In genomic region chr2:32896507-32897147, GRCm38 (mm10) we compare ENCODE assay signal across 9 mouse cellular contexts. TPM values are rescaled to one million over a fixed set of nuclear protein-coding genes. Genes with fewer than 3 reads are reported as not detected.
DNase-seq lines count a peak whose midpoint lies in the region; ATAC-seq and TF ChIP-seq lines count a peak whose summit lies in the region.
"Had no signal": no experiment of that assay in that cellular context is flagged by ENCODE, and none has a peak within 500 bp of the region (broad histone marks: within the 10 kb centered on the region; RNA-seq: fewer than 3 reads in every experiment).

No protein-coding gene starts in this region.

- intact Hi-C loops in heart, postnatal 10 days (cut with DNase I): no loop called here

- TF ChIP-seq POLR2A in lung, adult 2 months (IDR thresholded peaks at IDR 0.05; ENCODE audit: borderline replicate concordance, extremely low read depth, low read depth, low read length): no peak
- TF ChIP-seq POLR2A in small intestine, adult 2 months (IDR thresholded peaks at IDR 0.05; ENCODE audit: low read depth, low read length): no peak

- H3K27me3 ChIP-seq in heart, embryonic 11.5 days (ENCODE audit: control insufficient read depth, insufficient read depth, low read length): no peaks in the 10 kb centered on the region
- no peaks in the 10 kb centered on the region for H3K27me3 ChIP-seq in lung, postnatal 0 days (replicated peaks; ENCODE audit: insufficient read depth, low read length)
- H3K27me3 ChIP-seq in forebrain, embryonic 16.5 days (replicated peaks; ENCODE audit: control insufficient read depth, insufficient read depth, low read length): no peaks in the 10 kb centered on the region
- no peaks in the 10 kb centered on the region for H3K27me3 ChIP-seq in small intestine, adult 2 months (ENCODE audit: control insufficient read depth, insufficient read depth, low read length)
- H3K27me3 ChIP-seq: limb, embryonic 12.5 days had no signal

- H3K9ac ChIP-seq in heart, embryonic 11.5 days (ENCODE audit: low read depth, low read length): peak overlapping the region; percentile 4; the same call in 1 of the 2 replicates
- H3K9ac ChIP-seq in lung, postnatal 0 days (replicated peaks; ENCODE audit: low read depth): no peak overlapping the region
- no peak overlapping the region for H3K9ac ChIP-seq in forebrain, embryonic 16.5 days (replicated peaks; ENCODE audit: low read depth, low read length)
- H3K9ac ChIP-seq: limb, embryonic 12.5 days had no signal

- H3K4me1 ChIP-seq in heart, embryonic 11.5 days (ENCODE audit: control insufficient read depth, insufficient read depth, low read length): peaks cover 38% of the 10 kb centered on the region
- peaks cover 24% of the 10 kb centered on the region for H3K4me1 ChIP-seq in lung, postnatal 0 days (ENCODE audit: insufficient read depth, low read depth, low read length)
- peaks cover 68% of the 10 kb centered on the region for H3K4me1 ChIP-seq in lung, adult 2 months (ENCODE audit: control insufficient read depth, insufficient read depth, low read length)
- H3K4me1 ChIP-seq in forebrain, embryonic 16.5 days (replicated peaks; ENCODE audit: control insufficient read depth, insufficient read depth, low read length): peaks cover 19% of the 10 kb centered on the region
- peaks cover 53% of the 10 kb centered on the region for H3K4me1 ChIP-seq in small intestine, adult 2 months (ENCODE audit: control insufficient read depth, insufficient read depth, insufficient read length, low read length)

- no peak for DNase-seq in heart, postnatal 10 days
- no peak for DNase-seq in lung, postnatal 0 days (ENCODE audit: low spot score)
- DNase-seq in lung, adult 2 months: no peak
- DNase-seq in layer of hippocampus, postnatal 25 days (ENCODE audit: extremely low spot score in 1 of 2, low spot score in 1 of 2): no peak
- no peak for DNase-seq in spleen, adult 12 weeks (ENCODE audit: low spot score)

- H3K4me3 ChIP-seq in heart, embryonic 11.5 days (ENCODE audit: low read depth, low read length): no peak overlapping the region
- H3K4me3 ChIP-seq in lung, postnatal 0 days (ENCODE audit: low read depth, low read length): no peak overlapping the region
- no peak overlapping the region for H3K4me3 ChIP-seq in lung, adult 2 months (replicated peaks; ENCODE audit: extremely low read depth, low read depth, low read length)
- no peak overlapping the region for H3K4me3 ChIP-seq in forebrain, embryonic 16.5 days (replicated peaks; ENCODE audit: low read length)
- no peak overlapping the region for H3K4me3 ChIP-seq in small intestine, adult 2 months (ENCODE audit: low read depth, low read length)
- H3K4me3 ChIP-seq: limb, embryonic 12.5 days had no signal

- no peak overlapping the region for H3K27ac ChIP-seq in heart, embryonic 11.5 days (ENCODE audit: low read depth, low read length)
- H3K27ac ChIP-seq in lung, postnatal 0 days (ENCODE audit: low read length): peak overlapping the region; percentile 70
- H3K27ac ChIP-seq in forebrain, embryonic 16.5 days (ENCODE audit: low read length): 0 out of 2 replicates have a peak overlapping the region, but pooled peaks have one; percentile 4
- peak overlapping the region; percentile 51 for H3K27ac ChIP-seq in small intestine, adult 2 months (ENCODE audit: insufficient read depth, low read depth, low read length)

- 50% methylated on average over 10 of the region's 10 CpGs for WGBS in heart, embryonic 11.5 days (ENCODE audit: insufficient replicate concordance)
- 49% methylated on average over 10 of the region's 10 CpGs for WGBS in lung, postnatal 0 days
- WGBS in lung, adult 2 months: 58% methylated on average over 10 of the region's 10 CpGs
- 45% methylated on average over 10 of the region's 10 CpGs for WGBS in forebrain, embryonic 16.5 days
- 55% methylated on average over 10 of the region's 10 CpGs for WGBS in small intestine, adult 2 months

- TF ChIP-seq CTCF in lung, postnatal 0 days (IDR thresholded peaks at IDR 0.05): no peak
- TF ChIP-seq CTCF in lung, adult 2 months (IDR thresholded peaks at IDR 0.05; ENCODE audit: insufficient read depth, low read length): no peak
- no peak for TF ChIP-seq CTCF in small intestine, adult 2 months (IDR thresholded peaks at IDR 0.05; ENCODE audit: extremely low read depth, insufficient read length, insufficient replicate concordance, low read depth, low read length)

- ATAC-seq in heart, embryonic 11.5 days (replicated peaks; ENCODE audit: insufficient number of reproducible peaks, low FRiP score, low TSS enrichment): no peak
- ATAC-seq in lung, postnatal 0 days: no peak
- peak; percentile 67 for ATAC-seq in forebrain, embryonic 16.5 days

- no peak for TF ChIP-seq EP300 in lung, postnatal 0 days (IDR thresholded peaks at IDR 0.05)

- H3K4me2 ChIP-seq in heart, embryonic 11.5 days: no peak overlapping the region
- 0 out of 2 replicates have a peak overlapping the region, but pooled peaks have one; percentile 20 for H3K4me2 ChIP-seq in lung, postnatal 0 days (replicated peaks; ENCODE audit: low read depth, low read length)
- no peak overlapping the region for H3K4me2 ChIP-seq in forebrain, embryonic 16.5 days (ENCODE audit: low read length)
- H3K4me2 ChIP-seq: limb, embryonic 12.5 days had no signal

- H3K9me3 ChIP-seq in heart, embryonic 11.5 days (replicated peaks; ENCODE audit: control insufficient read depth, low read length): no peaks in the 10 kb centered on the region
- no peaks in the 10 kb centered on the region for H3K9me3 ChIP-seq in lung, postnatal 0 days (ENCODE audit: low read length)
- H3K9me3 ChIP-seq in forebrain, embryonic 16.5 days (ENCODE audit: control insufficient read depth, low read length): no peaks in the 10 kb centered on the region
- H3K9me3 ChIP-seq: limb, embryonic 12.5 days had no signal

- H3K36me3 ChIP-seq in heart, embryonic 11.5 days (ENCODE audit: control insufficient read depth, insufficient read depth, low read length): peaks cover 3% of the 10 kb centered on the region; the same call in 1 of the 2 replicates
- H3K36me3 ChIP-seq in lung, postnatal 0 days (ENCODE audit: insufficient read depth, low read length): peaks cover 5% of the 10 kb centered on the region
- H3K36me3 ChIP-seq in forebrain, embryonic 16.5 days (ENCODE audit: control insufficient read depth, insufficient read depth): no peaks in the 10 kb centered on the region
- no peaks in the 10 kb centered on the region for H3K36me3 ChIP-seq in small intestine, adult 2 months (ENCODE audit: control insufficient read depth, insufficient read depth, low read length)

RNA-seq across cellular contexts. Expression of gene Fam129b, which starts 20.7 kb away (rescaled TPM):
- polyA plus RNA-seq in heart, embryonic 11.5 days (2014; fragmentation: Nextera tagmentation; extraction: Ambion mirVana): 21.5 and 24.2 TPM in 2 replicates
- total RNA-seq in heart, postnatal 10 days (2021): 10 to 100 TPM; 40.4 to 46.2 TPM
- 121 and 150 TPM in 2 replicates for polyA plus RNA-seq in lung, postnatal 0 days (2015; fragmentation: Nextera tagmentation; extraction: Ambion mirVana)
- polyA plus RNA-seq in lung, adult 2 months (2012; rRNA removed): 205 and 224 TPM in 2 replicates
- polyA plus RNA-seq in forebrain, embryonic 16.5 days (2015; fragmentation: Nextera tagmentation; extraction: Ambion mirVana): 36.4 and 41.1 TPM in 2 replicates
- polyA plus RNA-seq in small intestine, adult 2 months (2012; rRNA removed): 19.4 and 27.2 TPM in 2 replicates
- total RNA-seq in layer of hippocampus, postnatal 25 days (2021): 10 to 100 TPM; 15.1 to 15.7 TPM

RNA-seq across cellular contexts. Expression of gene Stxbp1, which starts 49.6 kb away (rescaled TPM):
- 20.6 and 26.1 TPM in 2 replicates for polyA plus RNA-seq in heart, embryonic 11.5 days (2014; fragmentation: Nextera tagmentation; extraction: Ambion mirVana)
- 10 to 100 TPM; 25.4 to 25.7 TPM for total RNA-seq in heart, postnatal 10 days (2021)
- 22.2 and 22.4 TPM in 2 replicates for polyA plus RNA-seq in lung, postnatal 0 days (2015; fragmentation: Nextera tagmentation; extraction: Ambion mirVana)
- 26.3 and 37.9 TPM in 2 replicates for polyA plus RNA-seq in lung, adult 2 months (2012; rRNA removed)
- polyA plus RNA-seq in forebrain, embryonic 16.5 days (2015; fragmentation: Nextera tagmentation; extraction: Ambion mirVana): 227 and 251 TPM in 2 replicates
- 3.6 and 7.0 TPM in 2 replicates for polyA plus RNA-seq in small intestine, adult 2 months (2012; rRNA removed)
- 100 to 1,000 TPM; 596 to 606 TPM for total RNA-seq in layer of hippocampus, postnatal 25 days (2021)
